Mouse (Mus musculus) ES-Bruce4 (cell line): ENCODE data around the gene Pde7b.

ENCODE experiments used
- CTCF ChIP-seq: IDR thresholded peaks from one replicate; pipeline ENCODE4 v1.8.1; 2011; ENCODE audit warnings: low read depth, low read length
- EP300 ChIP-seq: IDR thresholded peaks from 2 replicates; pipeline ENCODE4 v1.6.1; 2011; ENCODE audit warnings: low read depth, low read length; ENCODE audit not compliant: insufficient read depth
- POLR2A ChIP-seq: IDR thresholded peaks from one replicate; pipeline ENCODE4 v1.8.1; 2011; ENCODE audit warnings: low read length; ENCODE audit not compliant: insufficient read depth

DNA sequence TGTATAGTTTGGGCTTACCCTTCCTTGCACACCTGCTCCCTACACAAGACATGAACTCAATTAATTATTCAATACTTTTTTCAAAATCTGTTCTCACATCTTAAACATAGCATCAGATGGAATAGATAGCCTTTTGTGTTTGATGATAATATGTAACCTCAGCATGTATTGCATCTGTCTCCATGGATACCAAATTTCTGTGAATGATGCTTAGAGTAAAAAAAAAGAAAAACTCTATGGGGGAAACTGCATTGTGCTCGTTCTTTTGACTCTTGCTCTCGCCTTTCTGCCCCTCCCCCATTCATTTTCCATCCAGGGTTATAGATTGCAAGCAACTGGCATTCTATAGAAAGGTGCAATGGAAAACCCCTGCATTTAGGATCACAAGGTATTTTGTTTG, 7.3 kb upstream of the Pde7b start:
- TF ChIP-seq POLR2A (no peak), CTCF (no peak), EP300 (no peak)
